8 mouse cellular contexts compared by ENCODE assay signal in the genomic region with DNA sequence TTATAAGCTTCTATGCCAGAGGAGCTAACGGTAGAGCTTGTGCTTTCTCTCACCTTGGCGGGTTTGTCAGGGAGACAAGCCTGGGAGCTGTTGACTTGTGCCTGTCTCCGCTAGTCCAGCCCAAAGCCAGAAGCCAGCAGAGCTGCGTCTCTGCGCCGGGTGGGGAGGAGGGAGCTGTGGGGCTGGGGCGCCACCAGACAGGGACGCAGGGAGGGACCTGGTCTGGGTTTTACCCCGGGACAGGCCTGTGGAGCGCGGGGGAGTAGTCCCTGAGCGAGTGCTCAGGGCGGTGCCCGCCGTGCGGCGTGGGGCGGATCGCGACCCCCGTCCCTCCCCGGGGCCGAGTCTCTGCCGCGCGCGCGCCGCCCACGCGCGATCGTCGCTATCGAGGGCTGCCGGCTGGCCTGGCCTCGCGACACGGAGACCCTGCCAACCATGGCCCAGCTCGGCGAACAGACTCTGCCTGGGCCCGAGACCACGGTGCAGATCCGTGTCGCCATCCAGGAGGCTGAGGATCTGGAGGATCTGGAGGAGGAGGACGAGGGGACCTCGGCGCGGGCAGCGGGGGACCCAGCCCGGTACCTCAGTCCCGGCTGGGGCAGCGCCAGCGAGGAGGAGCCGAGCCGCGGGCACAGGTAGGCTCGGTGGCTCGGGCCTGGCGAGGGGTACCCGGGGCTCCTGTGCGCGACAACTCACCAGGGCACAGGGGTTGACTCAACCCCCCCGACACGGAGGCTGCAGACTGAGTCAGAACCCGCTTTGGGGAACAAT. TPM values are rescaled to one million over a fixed set of nuclear protein-coding genes. Genes with fewer than 3 reads are reported as not detected.
DNase-seq lines count a peak whose midpoint lies in the region; ATAC-seq and TF ChIP-seq lines count a peak whose summit lies in the region.

TSS of gene Larp6 (plus strand) at position 219 of the 771 bp plus-strand sequence.

- peak; percentile 37 for DNase-seq in thymus, postnatal 4 days
- DNase-seq in thymus, postnatal 14 days = no peak
- peak; percentile 59 for DNase-seq in embryonic facial prominence, embryonic 10.5 days (ENCODE audit: low spot score)
- peak; percentile 74 to 75 for DNase-seq in heart, adult 2 months
- DNase-seq in T-cell, adult 2 months (ENCODE audit: low spot score) = no peak

- H3K4me2 ChIP-seq in kidney, embryonic 16.5 days (replicated peaks; ENCODE audit: low read depth, low read length) = peak within 1 kb of the TSS; percentile 99
- H3K4me2 ChIP-seq in liver, embryonic 12.5 days = peak within 1 kb of the TSS; percentile 72

- H3K36me3 ChIP-seq in embryonic facial prominence, embryonic 10.5 days (replicated peaks) = no peaks in the 10 kb centered on the region
- no peaks in the 10 kb centered on the region for H3K36me3 ChIP-seq in heart, adult 2 months (ENCODE audit: control insufficient read depth, insufficient read depth, low read length)
- H3K36me3 ChIP-seq in kidney, embryonic 16.5 days (ENCODE audit: insufficient read depth, low read length) = no peaks in the 10 kb centered on the region
- H3K36me3 ChIP-seq in liver, embryonic 12.5 days = no peaks in the 10 kb centered on the region

- ATAC-seq in kidney, embryonic 16.5 days (ENCODE audit: low FRiP score, low TSS enrichment) = peak; percentile 65; the same call in 1 of the 2 replicates
- no peak for ATAC-seq in liver, embryonic 12.5 days

- H3K27me3 ChIP-seq in embryonic facial prominence, embryonic 10.5 days (replicated peaks; ENCODE audit: low read depth, poor library complexity, severe bottlenecking) = peaks cover 39% of the 10 kb centered on the region
- H3K27me3 ChIP-seq in heart, adult 2 months (ENCODE audit: control insufficient read depth, insufficient read depth, low read length) = no peaks in the 10 kb centered on the region
- H3K27me3 ChIP-seq in kidney, embryonic 16.5 days (ENCODE audit: insufficient read depth, low read length) = no peaks in the 10 kb centered on the region
- H3K27me3 ChIP-seq in liver, embryonic 12.5 days (replicated peaks) = peaks cover 37% of the 10 kb centered on the region

- peak within 1 kb of the TSS; percentile 80 for H3K4me3 ChIP-seq in embryonic facial prominence, embryonic 10.5 days
- H3K4me3 ChIP-seq in heart, adult 2 months = peak within 1 kb of the TSS; percentile 58
- H3K4me3 ChIP-seq in kidney, embryonic 16.5 days (ENCODE audit: low read length) = peak within 1 kb of the TSS; percentile 64
- peak within 1 kb of the TSS; percentile 39 for H3K4me3 ChIP-seq in liver, embryonic 12.5 days
- peak within 1 kb of the TSS; percentile 84 for H3K4me3 ChIP-seq in olfactory bulb, adult 2 months (ENCODE audit: insufficient read depth, low read depth, low read length)

- WGBS in embryonic facial prominence, embryonic 10.5 days = 1% methylated on average over 66 of the region's 66 CpGs
- WGBS in heart, adult 2 months = 5% methylated on average over 66 of the region's 66 CpGs
- 2% methylated on average over 65 of the region's 66 CpGs for WGBS in kidney, embryonic 16.5 days
- WGBS in liver, embryonic 12.5 days (ENCODE audit: insufficient replicate concordance) = 2% methylated on average over 66 of the region's 66 CpGs
- 2% methylated on average over 65 of the region's 66 CpGs for WGBS in olfactory bulb, adult 2 months

- peak within 1 kb of the TSS; percentile 82 for H3K27ac ChIP-seq in embryonic facial prominence, embryonic 10.5 days (replicated peaks)
- peak within 1 kb of the TSS; percentile 69 for H3K27ac ChIP-seq in heart, adult 2 months
- H3K27ac ChIP-seq in kidney, embryonic 16.5 days (ENCODE audit: low read length) = no peak within 1 kb of the TSS
- H3K27ac ChIP-seq in liver, embryonic 12.5 days = no peak within 1 kb of the TSS
- peak within 1 kb of the TSS; percentile 76 for H3K27ac ChIP-seq in olfactory bulb, adult 2 months (ENCODE audit: insufficient read depth, low read depth, low read length)

- intact Hi-C loops in heart, adult 2 months (cut with DNase I) = no loop called here

- peak within 1 kb of the TSS; percentile 80 for H3K9ac ChIP-seq in heart, adult 2 months (ENCODE audit: low read depth, low read length)
- H3K9ac ChIP-seq in kidney, embryonic 16.5 days (replicated peaks; ENCODE audit: low read length) = peak within 1 kb of the TSS; percentile 82
- H3K9ac ChIP-seq in liver, embryonic 12.5 days = no peak within 1 kb of the TSS

- H3K9me3 ChIP-seq in embryonic facial prominence, embryonic 10.5 days = no peaks in the 10 kb centered on the region
- H3K9me3 ChIP-seq in kidney, embryonic 16.5 days (ENCODE audit: low read length) = no peaks in the 10 kb centered on the region
- H3K9me3 ChIP-seq in liver, embryonic 12.5 days (replicated peaks) = no peaks in the 10 kb centered on the region

- TF ChIP-seq CTCF in heart, adult 2 months (IDR thresholded peaks at IDR 0.05) = no peak
- TF ChIP-seq CTCF in olfactory bulb, adult 2 months (IDR thresholded peaks at IDR 0.05; ENCODE audit: insufficient read depth, low read depth, low read length) = no peak

- H3K79me2 ChIP-seq in heart, adult 2 months (replicated peaks; ENCODE audit: control insufficient read depth, insufficient read depth, low read length) = no peaks in the 10 kb centered on the region

- TF ChIP-seq EP300 in heart, adult 2 months (IDR thresholded peaks at IDR 0.05; ENCODE audit: insufficient read depth, low read depth, low read length) = no peak

- no peak for TF ChIP-seq POLR2A in heart, adult 2 months (IDR thresholded peaks at IDR 0.05; ENCODE audit: insufficient read depth, low read depth, low read length)
- peak; percentile 42; the same call in 1 of the 2 replicates for TF ChIP-seq POLR2A in olfactory bulb, adult 2 months (IDR thresholded peaks at IDR 0.05; ENCODE audit: insufficient read depth, low read depth, low read length)

- peaks cover 25% of the 10 kb centered on the region for H3K4me1 ChIP-seq in embryonic facial prominence, embryonic 10.5 days
- H3K4me1 ChIP-seq in heart, adult 2 months (ENCODE audit: control insufficient read depth, insufficient read depth, low read length) = no peaks in the 10 kb centered on the region
- H3K4me1 ChIP-seq in kidney, embryonic 16.5 days (ENCODE audit: insufficient read depth, low read length) = peaks cover 21% of the 10 kb centered on the region
- no peaks in the 10 kb centered on the region for H3K4me1 ChIP-seq in liver, embryonic 12.5 days
- peaks cover 19% of the 10 kb centered on the region for H3K4me1 ChIP-seq in olfactory bulb, adult 2 months (ENCODE audit: control insufficient read depth, insufficient read depth, low read length)

RNA-seq across cellular contexts. Expression of gene Larp6, which starts in this region (rescaled TPM):
- 0.72 TPM in 2 replicates for polyA plus RNA-seq in embryonic facial prominence, embryonic 10.5 days (2016; fragmentation: Nextera tagmentation; extraction: Ambion mirVana)
- total RNA-seq in heart, adult 2 months (2021) = 1 to 10 TPM; 1.7 to 1.9 TPM
- 0.94 and 1.5 TPM in 2 replicates for polyA plus RNA-seq in heart, adult 2 months (2012; rRNA removed)
- polyA plus RNA-seq in kidney, embryonic 16.5 days (2015; fragmentation: Nextera tagmentation; extraction: Ambion mirVana) = 1.6 and 1.7 TPM in 2 replicates
- 0.05 and 0.25 TPM in 2 replicates for polyA plus RNA-seq in liver, embryonic 12.5 days (2016; fragmentation: Nextera tagmentation; extraction: Ambion mirVana)
- polyA plus RNA-seq in olfactory bulb, adult 2 months (2012; ENCODE audit: insufficient read depth, insufficient read length, low replicate concordance, missing spikeins) = not detected in 2 replicates

Comparison
In these comparisons a context has a peak if more than half of its experiments do, and no peak if none do; other contexts are left out.
1. DNase-seq: peak in thymus, postnatal 4 days (single experiment) and heart, adult 2 months (2 of 2); none in thymus, postnatal 14 days (single experiment) and T-cell, adult 2 months (single experiment).
2. Peak in DNase-seq, H3K4me3 ChIP-seq and H3K27ac ChIP-seq in embryonic facial prominence, embryonic 10.5 days; RNA of the gene not detected or under 1 TPM.
3. H3K27ac ChIP-seq: peak in heart, adult 2 months (single experiment) and olfactory bulb, adult 2 months (single experiment); none in kidney, embryonic 16.5 days (single experiment) and liver, embryonic 12.5 days (single experiment).
4. Peak in every context shown above with its lines, with median percentiles within 50 percentile points of each other: H3K4me3 ChIP-seq.